Mouse (Mus musculus) CH12.LX (cell line): ENCODE data around the gene Podn. TPM values are rescaled to one million over a fixed set of nuclear protein-coding genes. Genes with fewer than 3 reads are reported as not detected.

Source experiments
- DNase-seq: peaks from one replicate; pipeline ENCODE4 v3.0.0-alpha.2; 2013; ENCODE audit errors: extremely low read depth
- H3K27ac ChIP-seq: 2 replicates; pipeline ENCODE4 v1.5.1; 2012; ENCODE audit warnings: low read depth, mild to moderate bottlenecking, control low read depth, moderate library complexity; ENCODE audit not compliant: insufficient read depth
- H3K27me3 ChIP-seq: replicated peaks from 2 replicates; pipeline ENCODE3; 2012; ENCODE audit warnings: inconsistent platforms
- H3K36me3 ChIP-seq, 2 experiments: replicated peaks in 1 of 2; 2 replicates each; pipeline versions ENCODE3 to v1.6.1; 2012; ENCODE audit warnings: inconsistent platforms in 1 of 2, low read length in 1 of 2, mild to moderate bottlenecking in 1 of 2, mixed read lengths in 1 of 2, moderate library complexity in 1 of 2; ENCODE audit not compliant: control insufficient read depth in 1 of 2, insufficient read depth in 1 of 2
- H3K4me1 ChIP-seq, 2 experiments: 2 replicates each; pipeline ENCODE4 v1.6.1; 2012; ENCODE audit warnings: inconsistent platforms in 1 of 2, moderate library complexity in 1 of 2; ENCODE audit not compliant: insufficient read depth in 2 of 2, control insufficient read depth in 1 of 2
- H3K4me2 ChIP-seq: 2 replicates; pipeline ENCODE4 v1.6.1; 2012; ENCODE audit warnings: low read depth, mild to moderate bottlenecking, control low read depth; ENCODE audit not compliant: poor library complexity, insufficient read depth, severe bottlenecking
- H3K4me3 ChIP-seq, 3 experiments: fragments of 150-350 bp in 1 of 3; sonication (generic) in 1 of 3; replicated peaks in 1 of 3; 2 replicates each; pipeline versions ENCODE3 to v1.5.1; 2011 to 2012; ENCODE audit warnings: low read depth in 2 of 3, low read length in 2 of 3, mild to moderate bottlenecking in 2 of 3, moderate library complexity in 2 of 3, control low read depth in 1 of 3, improper control_type of control experiment in 1 of 3, inconsistent platforms in 1 of 3, mixed read lengths in 1 of 3; ENCODE audit not compliant: poor library complexity in 1 of 3
- H3K79me2 ChIP-seq: replicated peaks from 2 replicates; pipeline ENCODE4 v1.6.1; 2012; ENCODE audit warnings: mild to moderate bottlenecking, moderate library complexity; ENCODE audit not compliant: control insufficient read depth, poor library complexity, insufficient read depth, severe bottlenecking; ENCODE audit errors: extremely low read depth
- H3K9ac ChIP-seq: 2 replicates; pipeline ENCODE4 v1.6.1; 2012; ENCODE audit warnings: low read depth, mild to moderate bottlenecking, control low read depth, moderate library complexity; ENCODE audit not compliant: insufficient read depth
- H3K9me3 ChIP-seq: replicated peaks from 2 replicates; pipeline ENCODE3; 2012; ENCODE audit warnings: low read length, inconsistent platforms, mixed read lengths
- BHLHE40 ChIP-seq: IDR thresholded peaks from 2 replicates; pipeline ENCODE4 v1.6.1; 2011; ENCODE audit warnings: mild to moderate bottlenecking, low read depth, low read length, improper control_type of control experiment
- E2F4 ChIP-seq: IDR thresholded peaks from 2 replicates; pipeline ENCODE4 v1.6.1; 2011; ENCODE audit warnings: low read depth, low read length, improper control_type of control experiment; ENCODE audit not compliant: insufficient replicate concordance
- EP300 ChIP-seq: IDR thresholded peaks from 2 replicates; pipeline ENCODE4 v1.6.1; 2011; ENCODE audit warnings: low read length, improper control_type of control experiment
- ETS1 ChIP-seq: conservative IDR thresholded peaks from 2 replicates; pipeline ENCODE4 v1.6.1; 2012; ENCODE audit warnings: low read depth, mild to moderate bottlenecking, inconsistent platforms, low read length, improper control_type of control experiment, moderate library complexity
- GABPA ChIP-seq: IDR thresholded peaks from 2 replicates; pipeline ENCODE4 v1.6.1; 2012; ENCODE audit warnings: low read depth, low read length, improper control_type of control experiment, inconsistent platforms; ENCODE audit not compliant: insufficient replicate concordance
- IRF4 ChIP-seq: IDR thresholded peaks from 2 replicates; pipeline ENCODE4 v1.6.1; 2014; ENCODE audit warnings: low read depth, mild to moderate bottlenecking, inconsistent platforms, low read length, improper control_type of control experiment
- JUN ChIP-seq: IDR thresholded peaks from 2 replicates; pipeline ENCODE4 v1.6.1; 2011; ENCODE audit warnings: low read depth, mild to moderate bottlenecking, low read length, improper control_type of control experiment, moderate library complexity; ENCODE audit not compliant: insufficient read depth
- JUND ChIP-seq: conservative IDR thresholded peaks from 2 replicates; pipeline ENCODE4 v1.6.1; 2011; ENCODE audit warnings: low read depth, low read length, improper control_type of control experiment
- KAT2A ChIP-seq: IDR thresholded peaks from 2 replicates; pipeline ENCODE4 v1.6.1; 2012; ENCODE audit warnings: low read length, improper control_type of control experiment, inconsistent platforms; ENCODE audit not compliant: insufficient replicate concordance
- MAFK ChIP-seq: IDR thresholded peaks from 2 replicates; pipeline ENCODE4 v1.6.1; 2011; ENCODE audit warnings: low read length, improper control_type of control experiment; ENCODE audit not compliant: insufficient replicate concordance
- MAX ChIP-seq: IDR thresholded peaks from 2 replicates; pipeline ENCODE4 v1.6.1; 2011; ENCODE audit warnings: low read length, improper control_type of control experiment
- MAZ ChIP-seq: IDR thresholded peaks from 2 replicates; pipeline ENCODE4 v1.6.1; 2012; ENCODE audit warnings: low read depth, mild to moderate bottlenecking, inconsistent platforms, low read length, improper control_type of control experiment, moderate library complexity
- MYC ChIP-seq: IDR thresholded peaks from 2 replicates; pipeline ENCODE4 v1.6.1; 2011; ENCODE audit warnings: low read depth, mild to moderate bottlenecking, improper control_type of control experiment, low read length
- POLR2AphosphoS2 ChIP-seq: IDR thresholded peaks from 2 replicates; pipeline ENCODE4 v1.6.1; 2011; ENCODE audit warnings: low read depth, low read length, improper control_type of control experiment
- RCOR1 ChIP-seq: conservative IDR thresholded peaks from 2 replicates; pipeline ENCODE4 v1.6.1; 2012; ENCODE audit warnings: low read depth, mild to moderate bottlenecking, inconsistent platforms, low read length, improper control_type of control experiment
- SIN3A ChIP-seq: IDR thresholded peaks from 2 replicates; pipeline ENCODE4 v1.6.1; 2012; ENCODE audit warnings: low read length, improper control_type of control experiment, inconsistent platforms
- SMC3 ChIP-seq: IDR thresholded peaks from 2 replicates; pipeline ENCODE4 v1.6.1; 2011; ENCODE audit warnings: low read depth, low read length, improper control_type of control experiment
- ZC3H11A ChIP-seq: IDR thresholded peaks from 2 replicates; pipeline ENCODE4 v1.6.1; 2012; ENCODE audit warnings: low read depth, mild to moderate bottlenecking, inconsistent platforms, low read length, improper control_type of control experiment
- ZMIZ1 ChIP-seq: IDR thresholded peaks from 2 replicates; pipeline ENCODE4 v1.6.1; 2012; ENCODE audit warnings: low read depth, mild to moderate bottlenecking, inconsistent platforms, low read length, improper control_type of control experiment
- dilution Hi-C: fragments of 300-500 bp; cut with MboI; formaldehyde crosslinking; loops from 2 replicates; pipeline ENCODE4 v1.14.3; 2020; ENCODE audit warnings: low sequenced_read_pairs; ENCODE audit not compliant: extremely low pct_unique_long_range_greater_than_20kb, extremely low pct_ligation_motif_present
- in situ Hi-C: fragments of 300-500 bp; cut with MboI; formaldehyde crosslinking; loops from 3 replicates; pipeline ENCODE4 v1.14.3; 2019; ENCODE audit warnings: low sequenced_read_pairs, low pct_ligation_motif_present, low pct_unique_long_range_greater_than_20kb, mixed read lengths
- polyA plus RNA-seq: library from polyadenylated mRNA; unstranded; fragments of >175 nt; gene quantifications from 2 replicates; pipeline ENCODE4 v1.2.1, GENCODE M21; 2012; ENCODE audit warnings: low read depth; ENCODE audit not compliant: insufficient read length
- total RNA-seq, 2 experiments: library from RNA; depleted of rRNA; stranded (reverse); fragments of 300-350 nt in 1 of 2; fragments of >200 nt in 1 of 2; gene quantifications; 2 replicates each; pipeline ENCODE4 v1.2.3; 2012 to 2014

Podn gene
- total and polyA plus RNA-seq, 3 experiments = 0.04 TPM; not detected in 2

DNA sequence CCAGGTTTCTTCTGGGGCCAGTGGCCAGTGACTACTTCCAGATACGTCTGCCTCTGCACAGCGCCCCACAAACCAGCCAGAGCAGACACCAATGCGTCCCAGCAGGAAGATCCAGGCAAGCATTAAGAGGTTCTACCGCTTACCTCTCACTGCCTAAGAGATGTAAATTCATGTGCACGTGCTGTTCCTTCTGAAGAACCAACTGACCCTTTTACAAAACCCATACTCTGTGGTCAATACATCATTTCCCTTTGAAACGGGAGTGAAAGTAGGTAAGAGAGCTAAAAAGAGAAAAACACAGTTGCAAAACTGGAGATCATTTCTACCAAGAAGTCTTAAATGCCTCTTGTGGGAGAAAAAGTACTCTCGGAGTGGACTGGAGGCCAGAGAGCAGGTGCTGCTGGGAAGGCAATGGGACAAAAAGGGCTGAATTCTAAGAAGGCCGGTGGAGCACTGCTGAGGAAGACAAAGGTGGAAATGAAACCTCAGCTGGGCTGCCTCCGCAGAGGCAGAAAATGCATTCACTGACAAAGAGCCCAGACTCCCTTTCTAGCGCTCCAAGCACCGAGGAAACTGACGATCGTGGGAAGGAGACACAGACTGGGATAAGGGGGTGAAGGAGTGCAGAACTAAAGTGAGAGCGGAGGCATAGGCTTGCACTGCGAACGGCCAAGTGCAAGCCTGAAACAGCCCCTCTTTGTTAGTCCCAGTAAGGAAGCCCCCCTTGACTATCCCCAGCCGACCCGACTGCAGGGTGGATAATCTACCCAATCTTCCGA is 36.5 kb downstream of the Podn start:
- H3K4me2 ChIP-seq = 0 out of 2 replicates have a peak overlapping the region, but pooled peaks have one; percentile 29
- no peak overlapping the region for H3K9ac ChIP-seq
- H3K27ac ChIP-seq = no peak overlapping the region
- peak; percentile 27 for DNase-seq
- no peaks in the 10 kb centered on the region for H3K79me2 ChIP-seq
- in situ Hi-C loops = no loop called here
- peaks cover 13 to 31% of the 10 kb centered on the region in 2 experiments for H3K4me1 ChIP-seq
- H3K27me3 ChIP-seq = no peaks in the 10 kb centered on the region
- dilution Hi-C loops = no loop called here
- H3K4me3 ChIP-seq = no peak overlapping the region
- peaks cover 24 to 78% of the 10 kb centered on the region in 2 experiments for H3K36me3 ChIP-seq
- peaks cover 2% of the 10 kb centered on the region for H3K9me3 ChIP-seq
- TF ChIP-seq JUND (no peak), SIN3A (no peak), GABPA (no peak), ZMIZ1 (no peak), RCOR1 (no peak), SMC3 (no peak), MAFK (0 out of 2 replicates have a peak, but pooled peaks have one; percentile 30), POLR2AphosphoS2 (no peak), KAT2A (no peak), MYC (no peak), ETS1 (peak; percentile 16; the same call in 1 of the 2 replicates), BHLHE40 (peak; percentile 90), IRF4 (no peak; the same call in 1 of the 2 replicates), MAZ (no peak), EP300 (0 out of 2 replicates have a peak, but pooled peaks have one; percentile 48), ZC3H11A (no peak), E2F4 (no peak), JUN (no peak), MAX (0 out of 2 replicates have a peak, but pooled peaks have one; percentile 17)

DNA sequence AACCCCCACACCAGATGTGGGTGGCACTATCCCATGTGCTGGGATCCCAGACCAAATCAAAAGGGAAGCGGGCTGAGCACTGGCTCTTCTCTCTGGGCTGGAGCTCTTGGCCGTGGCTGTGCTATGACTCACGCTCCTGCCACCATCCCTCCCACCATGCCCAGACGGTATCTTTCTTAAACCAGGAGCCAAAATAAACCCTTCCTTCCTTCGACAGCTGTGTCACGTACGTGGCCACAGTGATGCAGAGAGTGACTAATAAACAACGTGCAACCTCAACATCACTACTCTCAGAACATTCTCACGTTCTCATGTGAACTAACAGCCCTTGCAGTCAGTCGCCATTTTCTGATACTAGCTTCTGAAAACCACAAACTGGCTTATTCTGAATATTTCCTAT is 38.1 kb downstream of the Podn start:
- in situ Hi-C loops = no loop called here
- H3K4me3 ChIP-seq = no peak overlapping the region

More for the DNA sequence above, 38.1 kb downstream of the Podn start:
- TF ChIP-seq MYC = no peak
- TF ChIP-seq ETS1 = peak; percentile 31; the same call in 1 of the 2 replicates
- TF ChIP-seq BHLHE40 = peak; percentile 93
- Histone ChIP-seq H3K9me3 (peaks cover 2% of the 10 kb centered on the region), H3K4me1 (peaks cover 13 to 31% of the 10 kb centered on the region in 2 experiments), H3K79me2 (no peaks in the 10 kb centered on the region), H3K27me3 (no peaks in the 10 kb centered on the region), H3K27ac (no peak overlapping the region), H3K36me3 (peaks cover 20 to 78% of the 10 kb centered on the region in 2 experiments), H3K4me2 (no peak overlapping the region), H3K9ac (no peak overlapping the region)
- peak; percentile 38 for DNase-seq
- dilution Hi-C loops = no loop called here
